Mouse (Mus musculus) neural tube, embryonic 12.5 days (tissue): ENCODE data around the gene Cacna1c. TPM values are rescaled to one million over a fixed set of nuclear protein-coding genes. Genes with fewer than 3 reads are reported as not detected.

Experiments
- ATAC-seq: fragments of 200-750 bp; cut with Nextera tagmentation; 2 replicates; pipeline ENCODE4 v1.8.0; 2017; ENCODE audit warnings: low read depth, mild to moderate bottlenecking, moderate TSS enrichment, moderate library complexity; ENCODE audit not compliant: low FRiP score
- H3K27ac ChIP-seq: fragments of 300-500 bp; sonication (generic); 2 replicates; pipeline ENCODE4 v1.5.1; 2016
- H3K27me3 ChIP-seq: fragments of 300-500 bp; sonication (generic); replicated peaks from 2 replicates; pipeline ENCODE4 v1.6.1; 2016; ENCODE audit warnings: mild to moderate bottlenecking
- H3K36me3 ChIP-seq: fragments of 300-500 bp; sonication (generic); 2 replicates; pipeline ENCODE4 v1.6.1; 2016; ENCODE audit warnings: mild to moderate bottlenecking
- H3K4me1 ChIP-seq: fragments of 300-500 bp; sonication (generic); 2 replicates; pipeline ENCODE4 v1.6.1; 2016
- H3K4me2 ChIP-seq: fragments of 300-500 bp; sonication (generic); replicated peaks from 2 replicates; pipeline ENCODE4 v1.6.1; 2016; ENCODE audit warnings: mild to moderate bottlenecking
- H3K4me3 ChIP-seq: fragments of 300-500 bp; sonication (generic); 2 replicates; pipeline ENCODE4 v1.5.1; 2016
- H3K9ac ChIP-seq: fragments of 300-500 bp; sonication (generic); 2 replicates; pipeline ENCODE4 v1.6.1; 2016; ENCODE audit warnings: mild to moderate bottlenecking
- H3K9me3 ChIP-seq: fragments of 300-500 bp; sonication (generic); 2 replicates; pipeline ENCODE4 v1.6.1; 2016; ENCODE audit warnings: mild to moderate bottlenecking
- WGBS: fragments of 180-500 bp; shearing (Covaris S2); methylation state at CpG from one replicate; pipeline ENCODE4 v1.1.7; 2016; 5-methylcytosine and 5-hydroxymethylcytosine counted together
- polyA plus RNA-seq: library from polyadenylated mRNA; unstranded; fragments of >200 nt; fragmentation: Nextera tagmentation; extraction: Ambion mirVana; gene quantifications from 2 replicates; pipeline ENCODE4 v1.2.1, GENCODE M21; 2016

The Cacna1c gene
- polyA plus RNA-seq, 1 experiment from 2014 or later, result 5.9 TPM

DNA sequence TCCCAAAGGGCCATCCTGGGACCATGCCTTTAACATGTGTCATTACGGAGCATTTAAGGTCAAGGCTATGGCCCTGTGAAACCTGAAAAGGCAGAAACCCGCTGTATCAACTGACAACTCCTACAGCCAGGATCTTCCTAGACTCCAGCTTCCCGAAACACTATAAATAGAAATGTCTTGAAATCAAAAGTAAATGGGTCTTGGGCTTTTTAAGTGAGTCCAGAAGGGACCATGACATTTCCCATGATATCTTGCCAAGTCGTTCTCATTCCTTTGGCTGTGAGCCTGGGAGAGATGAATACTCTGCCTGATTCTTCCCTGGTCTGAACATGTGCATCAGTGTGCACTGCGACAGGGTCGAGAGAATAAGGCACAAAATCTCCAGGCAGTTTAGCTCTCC is 158.4 kb downstream of the Cacna1c start:
- no peak overlapping the region for H3K4me2 ChIP-seq
- H3K36me3 ChIP-seq, result no peaks in the 10 kb centered on the region
- no peak overlapping the region for H3K4me3 ChIP-seq
- no peaks in the 10 kb centered on the region for H3K9me3 ChIP-seq
- H3K27ac ChIP-seq, result no peak overlapping the region
- H3K9ac ChIP-seq, result no peak overlapping the region
- no peak for ATAC-seq
- H3K27me3 ChIP-seq, result no peaks in the 10 kb centered on the region
- WGBS, result 87% methylated on average over 6 of the region's 6 CpGs
- H3K4me1 ChIP-seq, result no peaks in the 10 kb centered on the region

DNA sequence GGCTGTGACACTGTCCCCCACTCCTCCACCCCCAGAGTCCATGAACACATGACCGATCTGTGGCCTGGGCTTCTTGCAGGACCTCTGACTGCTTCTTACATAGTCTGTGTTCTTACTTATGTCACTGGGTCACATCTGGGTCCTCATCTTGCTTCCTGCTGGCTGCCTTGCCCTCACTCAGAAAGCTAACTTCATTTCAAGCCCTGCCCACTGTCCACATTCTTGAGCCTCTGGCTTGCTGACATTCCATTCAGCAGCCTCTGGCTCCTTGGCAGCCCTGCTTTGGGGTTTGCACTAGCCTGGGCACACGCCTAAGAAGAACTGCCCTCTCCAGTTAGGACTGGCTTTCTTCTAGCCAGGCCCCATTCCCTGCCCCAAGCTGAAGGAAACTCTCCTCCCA is 159.2 kb downstream of the Cacna1c start:
- Histone ChIP-seq H3K9me3 (no peaks in the 10 kb centered on the region), H3K4me3 (no peak overlapping the region), H3K36me3 (no peaks in the 10 kb centered on the region), H3K27ac (no peak overlapping the region), H3K9ac (no peak overlapping the region), H3K27me3 (no peaks in the 10 kb centered on the region), H3K4me2 (no peak overlapping the region), H3K4me1 (no peaks in the 10 kb centered on the region)
- ATAC-seq, result no peak
- 77% methylated on average over 2 of the region's 2 CpGs for WGBS

DNA sequence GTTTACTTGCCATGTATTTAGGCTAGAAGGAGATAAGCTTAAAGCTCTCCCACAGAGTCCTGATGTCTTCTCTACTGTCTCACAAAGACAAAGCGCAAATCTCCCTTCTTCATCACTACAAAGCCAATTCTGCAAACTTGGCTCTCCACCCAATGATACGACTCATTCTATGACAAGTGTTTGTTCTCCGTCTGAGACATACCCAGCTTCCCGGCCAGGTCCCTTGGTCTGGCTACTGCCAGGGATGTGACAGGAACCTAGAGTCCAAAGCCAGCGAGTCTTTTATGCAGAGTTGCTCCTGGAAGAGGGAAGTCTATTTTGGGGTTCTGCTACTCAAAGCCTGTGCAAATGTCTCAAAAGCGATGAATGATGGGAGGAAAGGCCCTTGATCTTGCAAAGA is 160.9 kb downstream of the Cacna1c start:
- Histone ChIP-seq H3K36me3 (no peaks in the 10 kb centered on the region), H3K4me2 (no peak overlapping the region), H3K9me3 (no peaks in the 10 kb centered on the region), H3K4me1 (no peaks in the 10 kb centered on the region), H3K4me3 (no peak overlapping the region), H3K27me3 (no peaks in the 10 kb centered on the region), H3K9ac (no peak overlapping the region), H3K27ac (no peak overlapping the region)
- ATAC-seq, result no peak
- 89% methylated on average over 6 of the region's 6 CpGs for WGBS

DNA sequence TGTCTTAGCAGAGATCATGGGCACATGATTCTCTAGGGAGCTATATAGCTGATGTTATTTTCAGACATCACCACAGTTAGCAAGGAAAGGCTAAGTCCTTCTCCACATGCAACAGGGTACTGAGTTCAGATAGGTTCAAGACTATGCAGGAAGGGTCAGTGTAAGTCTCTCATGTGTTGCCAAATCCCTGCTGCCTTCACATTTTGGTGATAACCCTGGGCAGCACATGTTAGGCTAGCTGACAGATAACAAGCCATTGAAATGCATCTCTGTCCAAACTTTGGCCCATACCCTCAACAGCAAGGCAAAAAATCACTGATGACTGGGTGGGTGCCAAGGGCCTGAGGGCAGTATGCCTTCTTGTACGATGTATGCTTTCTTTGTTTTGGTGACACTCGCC is 161.3 kb downstream of the Cacna1c start:
- no peak overlapping the region for H3K4me3 ChIP-seq
- no peak overlapping the region for H3K9ac ChIP-seq
- no peaks in the 10 kb centered on the region for H3K4me1 ChIP-seq
- no peaks in the 10 kb centered on the region for H3K27me3 ChIP-seq
- WGBS, result 91% methylated on average over 2 of the region's 2 CpGs
- no peak for ATAC-seq
- H3K4me2 ChIP-seq, result no peak overlapping the region
- no peak overlapping the region for H3K27ac ChIP-seq
- H3K9me3 ChIP-seq, result no peaks in the 10 kb centered on the region
- no peaks in the 10 kb centered on the region for H3K36me3 ChIP-seq

DNA sequence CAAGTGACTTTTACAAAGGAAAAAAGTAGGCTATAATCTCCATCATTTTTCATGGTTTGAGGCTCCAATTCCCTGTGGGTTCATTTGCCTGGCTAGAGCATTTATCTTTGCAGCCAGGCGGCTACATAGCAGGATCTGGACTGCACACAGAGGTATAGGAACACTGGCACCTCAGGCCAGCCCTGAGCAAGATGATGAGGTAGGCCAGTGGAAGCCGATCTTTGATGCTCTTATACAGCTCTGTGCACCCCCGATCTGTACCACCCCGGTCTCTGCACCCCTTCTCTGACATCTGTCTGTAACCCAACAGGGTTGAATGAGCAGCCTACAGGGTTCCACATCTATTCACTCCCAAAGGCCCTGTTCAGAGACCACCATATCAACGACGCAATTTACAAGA is 168.3 kb downstream of the Cacna1c start:
- Histone ChIP-seq H3K27ac (0 out of 2 replicates have a peak overlapping the region, but pooled peaks have one; percentile 1), H3K4me1 (peaks cover 11% of the 10 kb centered on the region; the same call in 1 of the 2 replicates), H3K27me3 (no peaks in the 10 kb centered on the region), H3K4me3 (no peak overlapping the region), H3K9ac (no peak overlapping the region), H3K9me3 (no peaks in the 10 kb centered on the region), H3K4me2 (no peak overlapping the region), H3K36me3 (no peaks in the 10 kb centered on the region)
- ATAC-seq, result no peak
- WGBS, result 65% methylated on average over 6 of the region's 6 CpGs

DNA sequence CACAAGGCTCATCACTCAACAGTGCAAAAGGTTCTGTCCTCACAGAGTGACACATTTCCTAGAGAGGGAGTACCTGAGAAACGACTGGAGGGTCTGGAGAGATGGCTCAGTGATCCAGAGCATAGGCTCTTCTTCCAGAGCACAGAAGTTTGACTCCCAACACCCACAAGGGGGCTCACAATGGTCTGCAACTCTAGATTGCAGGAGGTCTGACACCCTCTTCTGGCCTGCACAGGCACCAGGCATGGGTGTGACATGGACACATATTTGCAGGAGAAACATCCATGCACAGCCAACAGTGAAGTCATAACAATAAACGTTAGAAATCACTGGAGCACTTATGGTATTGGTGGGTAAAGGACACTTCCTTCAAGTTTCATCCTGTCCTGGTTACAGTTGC is 173.4 kb downstream of the Cacna1c start:
- peaks cover 12% of the 10 kb centered on the region; the same call in 1 of the 2 replicates for H3K4me1 ChIP-seq
- no peak overlapping the region for H3K27ac ChIP-seq
- H3K4me3 ChIP-seq, result no peak overlapping the region
- no peak overlapping the region for H3K4me2 ChIP-seq
- no peaks in the 10 kb centered on the region for H3K27me3 ChIP-seq
- no peak for ATAC-seq
- whole genome bisulfite sequencing, result 77% methylated on average over 2 of the region's 2 CpGs
- H3K36me3 ChIP-seq, result no peaks in the 10 kb centered on the region
- H3K9me3 ChIP-seq, result no peaks in the 10 kb centered on the region
- H3K9ac ChIP-seq, result no peak overlapping the region

DNA sequence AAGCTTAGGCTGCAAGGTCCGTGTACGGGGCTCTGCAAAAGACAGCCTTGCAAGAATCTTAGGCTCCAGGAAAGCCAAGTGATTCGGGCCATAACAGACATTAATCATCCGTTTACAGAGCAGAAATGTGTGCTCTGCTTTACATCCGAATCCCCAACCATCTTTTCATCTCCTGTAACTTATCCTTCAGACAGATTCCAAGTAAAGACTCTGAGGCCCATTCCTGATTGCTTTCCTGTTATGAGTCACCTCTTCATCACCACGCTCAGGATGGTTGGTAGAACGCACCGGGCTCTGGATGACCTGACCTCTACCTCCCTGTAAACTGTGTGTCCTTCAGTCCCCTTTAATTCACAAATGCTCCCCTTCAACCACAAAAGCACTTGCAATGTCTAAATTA is 175.0 kb downstream of the Cacna1c start:
- 85% methylated on average over 8 of the region's 8 CpGs for WGBS
- H3K27ac ChIP-seq, result no peak overlapping the region
- 0 out of 2 replicates have a peak, but pooled peaks cover 3% of the 10 kb centered on the region for H3K4me1 ChIP-seq
- ATAC-seq, result no peak
- no peaks in the 10 kb centered on the region for H3K27me3 ChIP-seq
- H3K9ac ChIP-seq, result no peak overlapping the region
- no peak overlapping the region for H3K4me2 ChIP-seq
- no peak overlapping the region for H3K4me3 ChIP-seq
- no peaks in the 10 kb centered on the region for H3K36me3 ChIP-seq
- no peaks in the 10 kb centered on the region for H3K9me3 ChIP-seq

DNA sequence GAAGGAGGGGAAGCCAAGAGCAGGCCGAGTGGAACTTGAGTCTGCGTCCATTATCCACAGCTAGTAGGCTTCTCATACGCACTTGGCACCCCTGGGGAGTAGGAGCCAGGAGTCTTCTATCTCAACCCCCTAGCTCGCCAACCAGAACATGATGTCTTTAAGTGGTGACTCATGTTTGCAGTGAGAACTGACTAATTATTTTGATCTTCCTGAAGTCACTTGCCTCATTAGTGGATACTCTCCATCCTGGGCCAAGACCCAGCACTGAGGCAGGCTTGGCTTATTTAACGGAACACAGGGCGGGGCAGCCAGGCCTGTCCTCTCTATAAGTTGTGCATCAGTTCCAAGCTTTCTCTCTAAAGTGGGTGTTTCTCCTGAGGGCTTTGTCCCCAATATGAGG is 177.3 kb downstream of the Cacna1c start:
- 88% methylated on average over 6 of the region's 6 CpGs for WGBS
- H3K27me3 ChIP-seq, result no peaks in the 10 kb centered on the region
- no peak for ATAC-seq
- no peaks in the 10 kb centered on the region for H3K36me3 ChIP-seq
- H3K4me2 ChIP-seq, result no peak overlapping the region
- no peaks in the 10 kb centered on the region for H3K9me3 ChIP-seq
- H3K9ac ChIP-seq, result no peak overlapping the region
- H3K4me1 ChIP-seq, result 0 out of 2 replicates have a peak, but pooled peaks cover 3% of the 10 kb centered on the region
- no peak overlapping the region for H3K27ac ChIP-seq
- no peak overlapping the region for H3K4me3 ChIP-seq

DNA sequence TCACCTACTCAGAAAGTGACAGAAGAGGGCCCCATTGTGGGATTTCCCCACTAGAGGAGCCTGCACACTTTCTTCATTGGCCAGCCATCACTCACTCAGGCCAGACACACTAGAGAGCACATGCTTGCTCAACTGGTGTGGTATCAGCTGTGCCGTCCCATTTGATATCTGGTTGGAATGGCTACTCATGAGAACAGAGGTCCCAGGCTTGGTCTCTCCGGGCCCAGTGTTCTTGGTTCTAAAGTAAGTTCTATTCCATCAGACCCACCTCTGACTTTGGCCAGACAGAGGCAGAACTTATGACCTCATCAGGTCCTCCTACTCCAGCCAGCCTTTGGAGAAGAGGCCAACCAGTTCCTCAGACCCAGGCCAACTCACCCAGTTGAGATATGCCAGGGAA is 178.0 kb downstream of the Cacna1c start:
- H3K27me3 ChIP-seq, result no peaks in the 10 kb centered on the region
- H3K4me3 ChIP-seq, result no peak overlapping the region
- no peak overlapping the region for H3K27ac ChIP-seq
- 0 out of 2 replicates have a peak, but pooled peaks cover 3% of the 10 kb centered on the region for H3K4me1 ChIP-seq
- no peaks in the 10 kb centered on the region for H3K9me3 ChIP-seq
- no peak overlapping the region for H3K4me2 ChIP-seq
- WGBS, result 93% methylated on average over 2 of the region's 2 CpGs
- no peaks in the 10 kb centered on the region for H3K36me3 ChIP-seq
- no peak overlapping the region for H3K9ac ChIP-seq
- ATAC-seq, result no peak

DNA sequence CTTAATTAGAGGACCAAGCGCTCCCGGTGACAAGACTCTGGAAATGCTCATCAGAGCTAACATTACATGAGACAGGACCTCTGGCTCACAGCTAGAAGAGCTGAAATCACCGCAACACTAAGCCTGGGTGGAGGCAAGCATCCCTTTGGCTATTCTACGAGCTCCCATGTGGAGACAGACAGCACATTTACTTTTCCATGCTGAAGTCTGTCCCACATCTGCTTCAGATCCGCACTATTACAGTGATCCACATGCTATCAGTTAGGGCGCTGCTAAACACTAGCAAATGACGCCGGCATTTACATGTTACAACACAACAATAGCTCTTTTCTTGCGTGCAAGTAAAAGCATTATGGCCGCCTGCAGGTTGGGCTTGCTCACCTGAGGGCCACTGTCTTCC is 178.7 kb downstream of the Cacna1c start:
- no peak for ATAC-seq
- H3K27ac ChIP-seq, result no peak overlapping the region
- H3K9me3 ChIP-seq, result no peaks in the 10 kb centered on the region
- WGBS, result 87% methylated on average over 10 of the region's 10 CpGs
- no peak overlapping the region for H3K4me2 ChIP-seq
- no peaks in the 10 kb centered on the region for H3K36me3 ChIP-seq
- no peaks in the 10 kb centered on the region for H3K27me3 ChIP-seq
- H3K4me3 ChIP-seq, result no peak overlapping the region
- H3K4me1 ChIP-seq, result 0 out of 2 replicates have a peak, but pooled peaks cover 3% of the 10 kb centered on the region
- no peak overlapping the region for H3K9ac ChIP-seq

DNA sequence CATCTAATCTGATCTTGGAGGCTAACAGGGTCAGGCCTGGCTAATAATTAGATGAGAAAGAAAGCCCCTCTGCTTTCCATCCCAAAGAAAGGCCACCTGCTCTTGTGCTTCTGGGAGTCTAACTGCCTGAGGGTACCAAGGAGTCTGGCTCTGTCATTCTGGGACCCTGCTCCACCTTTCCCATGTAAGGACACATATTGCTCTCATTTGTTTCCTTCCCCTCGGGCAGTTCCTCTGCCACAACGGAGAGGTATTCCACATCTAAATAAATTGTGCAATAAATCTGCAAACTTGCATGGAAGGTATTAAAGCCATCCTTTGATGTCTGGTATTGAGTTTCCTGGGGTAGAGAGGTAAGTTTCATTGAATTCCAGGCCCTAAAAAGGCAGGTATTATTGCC is 180.9 kb downstream of the Cacna1c start:
- H3K4me2 ChIP-seq, result no peak overlapping the region

DNA sequence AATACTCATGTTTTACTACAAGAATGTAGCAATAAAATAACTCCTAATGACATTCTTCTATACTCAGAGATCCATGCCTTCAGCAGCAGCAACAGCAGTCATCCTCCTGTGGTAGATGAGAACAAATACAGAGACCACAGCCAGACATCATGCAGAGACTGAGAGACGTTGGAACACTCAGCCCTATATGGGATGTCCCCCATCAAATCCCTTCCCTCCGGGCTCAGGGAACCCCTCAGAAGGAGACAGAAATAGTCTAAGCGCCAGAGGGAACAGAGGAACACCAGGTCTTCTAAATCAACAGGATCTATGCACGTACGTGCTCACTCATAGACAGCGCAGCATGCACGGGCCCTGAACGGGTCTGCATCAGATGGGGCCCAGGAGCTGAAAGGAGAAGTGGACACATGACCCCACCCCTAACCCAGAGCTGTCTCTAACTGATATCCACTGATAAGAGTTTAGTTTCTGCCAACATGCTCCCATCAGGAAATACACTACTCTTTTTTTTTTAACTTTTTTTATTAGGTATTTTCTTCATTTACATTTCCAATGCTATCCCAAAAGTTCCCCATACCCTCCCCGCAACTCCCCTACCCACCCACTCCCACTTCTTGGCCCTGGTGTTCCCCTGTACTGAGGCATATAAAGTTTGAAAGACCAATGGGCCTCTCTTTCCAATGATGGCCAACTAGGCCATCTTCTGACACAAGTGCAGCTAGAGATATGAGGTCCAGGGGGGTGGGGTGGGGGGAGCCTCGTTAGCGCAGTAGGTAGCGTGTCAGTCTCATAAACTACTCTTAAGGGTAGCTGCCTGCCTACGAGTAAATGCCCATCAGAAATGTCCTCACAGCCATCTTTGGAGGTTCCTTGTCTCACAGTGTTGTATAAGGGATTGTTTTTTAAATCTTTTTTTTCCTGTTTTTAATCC is 182.8 kb downstream of the Cacna1c start:
- Histone ChIP-seq H3K36me3 (no peaks in the 10 kb centered on the region), H3K4me1 (peaks cover 5% of the 10 kb centered on the region), H3K27me3 (no peaks in the 10 kb centered on the region), H3K4me3 (no peak overlapping the region), H3K9ac (no peak overlapping the region), H3K27ac (no peak overlapping the region), H3K4me2 (no peak overlapping the region), H3K9me3 (no peaks in the 10 kb centered on the region)
- 90% methylated on average over 13 of the region's 13 CpGs for WGBS
- ATAC-seq, result no peak

More for the DNA sequence above, 180.9 kb downstream of the Cacna1c start:
- no peak overlapping the region for H3K4me3 ChIP-seq
- H3K9me3 ChIP-seq, result no peaks in the 10 kb centered on the region
- no peaks in the 10 kb centered on the region for H3K27me3 ChIP-seq
- 24% methylated on average over 2 of the region's 2 CpGs for WGBS
- no peak overlapping the region for H3K9ac ChIP-seq
- H3K4me1 ChIP-seq, result 0 out of 2 replicates have a peak, but pooled peaks cover under 1% of the 10 kb centered on the region
- no peak for ATAC-seq
- H3K27ac ChIP-seq, result no peak overlapping the region
- H3K36me3 ChIP-seq, result no peaks in the 10 kb centered on the region

DNA sequence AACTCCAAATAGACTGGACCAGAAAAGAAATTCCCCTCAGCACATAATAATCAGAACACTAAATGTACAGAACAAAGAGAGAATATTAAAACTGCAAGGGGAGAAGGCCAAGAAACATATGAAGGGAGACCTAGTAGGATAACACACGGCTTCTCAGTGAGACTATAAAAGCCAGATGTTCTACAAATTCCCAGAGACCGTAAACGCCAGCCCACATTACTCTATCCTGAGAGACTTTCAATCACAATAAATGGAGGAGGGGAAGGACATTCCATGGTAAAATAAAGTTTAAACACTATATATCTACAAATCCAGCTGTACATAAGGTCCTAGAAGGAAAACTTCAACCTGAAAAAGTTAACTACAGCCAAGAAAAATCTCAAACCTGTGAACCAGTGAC is 185.3 kb downstream of the Cacna1c start:
- Histone ChIP-seq H3K27me3 (no peaks in the 10 kb centered on the region), H3K36me3 (no peaks in the 10 kb centered on the region), H3K9ac (no peak overlapping the region), H3K4me2 (no peak overlapping the region), H3K4me1 (peaks cover 8% of the 10 kb centered on the region), H3K27ac (no peak overlapping the region), H3K9me3 (no peaks in the 10 kb centered on the region), H3K4me3 (no peak overlapping the region)
- WGBS, result 57% methylated on average over 3 of the region's 3 CpGs
- no peak for ATAC-seq
